Comparison of ENCODE assay signal across 15 mouse cellular contexts in genomic region chr1:61903271-61904007, GRCm38 (mm10).
"Had no signal": no experiment of that assay in that cellular context is flagged by ENCODE, and none has a peak within 500 bp of the region (broad histone marks: within the 10 kb centered on the region; RNA-seq: fewer than 3 reads in every experiment).

No protein-coding gene starts in this region.

- DNase-seq: liver, embryonic 13.5 days; liver, postnatal 0 days; right cerebral cortex, postnatal 14 days; thymus, adult 2 months; thymus, postnatal 25 days; thymus, postnatal 4 days had no signal

- H3K27me3 ChIP-seq: liver, embryonic 13.5 days; liver, embryonic 15.5 days; megakaryocyte, embryonic 14.5 days; midbrain, embryonic 13.5 days; midbrain, embryonic 15.5 days; neural tube, embryonic 12.5 days; stomach, embryonic 15.5 days had no signal

- H3K9ac ChIP-seq: liver, embryonic 13.5 days; liver, embryonic 15.5 days; liver, postnatal 0 days; midbrain, embryonic 13.5 days; midbrain, embryonic 15.5 days; neural tube, embryonic 12.5 days; stomach, embryonic 15.5 days had no signal

- H3K4me1 ChIP-seq: liver, embryonic 13.5 days; liver, embryonic 15.5 days; megakaryocyte, embryonic 14.5 days; midbrain, embryonic 13.5 days; midbrain, embryonic 15.5 days; neural tube, embryonic 12.5 days; stomach, embryonic 15.5 days had no signal

- H3K36me3 ChIP-seq: liver, embryonic 13.5 days; liver, embryonic 15.5 days; midbrain, embryonic 13.5 days; midbrain, embryonic 15.5 days; neural tube, embryonic 12.5 days; stomach, embryonic 15.5 days had no signal

- H3K27ac ChIP-seq: liver, embryonic 13.5 days; liver, embryonic 15.5 days; macrophage; midbrain, embryonic 13.5 days; midbrain, embryonic 15.5 days; neural tube, embryonic 12.5 days; stomach, embryonic 15.5 days; stomach, postnatal 0 days had no signal

- ATAC-seq: liver, postnatal 0 days; midbrain, embryonic 13.5 days; midbrain, embryonic 15.5 days had no signal

- H3K9me3 ChIP-seq: liver, embryonic 13.5 days; liver, embryonic 15.5 days; midbrain, embryonic 13.5 days; midbrain, embryonic 15.5 days; neural tube, embryonic 12.5 days; stomach, embryonic 15.5 days had no signal

- H3K4me2 ChIP-seq: liver, embryonic 13.5 days; liver, embryonic 15.5 days; midbrain, embryonic 11.5 days; midbrain, embryonic 13.5 days; midbrain, embryonic 15.5 days; neural tube, embryonic 12.5 days; stomach, embryonic 15.5 days had no signal

- H3K4me3 ChIP-seq: liver, embryonic 13.5 days; liver, embryonic 15.5 days; megakaryocyte, embryonic 14.5 days; midbrain, embryonic 13.5 days; midbrain, embryonic 15.5 days; neural tube, embryonic 12.5 days; stomach, embryonic 15.5 days had no signal
